Mouse (Mus musculus): ENCODE data around the gene Pipox.

The Pipox gene

GRCm38 (mm10) chr11:77893787-77894718, at the start of gene Pipox:
Gene Pipox, minus strand, starts transcription at chr11:77894096.
- no peak for DNase-seq (ENCODE audit: low read depth)

DNA sequence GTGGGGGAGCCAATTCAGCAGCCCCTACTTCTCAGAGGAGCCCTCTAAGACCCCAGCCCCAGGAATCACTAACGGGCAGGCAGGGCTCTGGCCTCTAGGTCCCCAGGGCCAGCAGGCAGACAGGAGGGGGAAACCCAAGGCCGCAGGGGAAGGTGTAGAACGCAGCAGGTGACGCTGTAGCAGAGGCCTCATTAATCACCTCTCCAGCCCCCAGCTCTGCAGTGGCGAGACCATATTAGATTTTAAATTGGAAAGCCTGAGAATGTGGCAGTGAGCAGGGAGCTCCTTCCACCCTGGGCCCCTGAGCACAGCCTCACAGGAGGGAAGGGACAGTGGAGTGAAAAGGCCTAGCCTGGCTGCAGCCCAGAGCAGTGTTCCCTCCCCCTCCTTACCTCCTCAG, 48.3 kb upstream of the Pipox start:
- no peak for DNase-seq (ENCODE audit: low read depth)

GRCm38 (mm10) chr11:77937649-77938410, 43.9 kb upstream of the Pipox start:
- no peak for DNase-seq (ENCODE audit: low read depth)

GRCm38 (mm10) chr11:77936846-77937245, 43.0 kb upstream of the Pipox start:
- DNase-seq (ENCODE audit: low read depth), result no peak

- DNase-seq (ENCODE audit: low read depth), result no peak
These were observed 40.8 kb upstream of the Pipox start for GRCm38 (mm10) chr11:77934568-77935311.

- DNase-seq (ENCODE audit: low read depth), result no peak
These were observed 40.2 kb upstream of the Pipox start for GRCm38 (mm10) chr11:77934111-77934521.

DNA sequence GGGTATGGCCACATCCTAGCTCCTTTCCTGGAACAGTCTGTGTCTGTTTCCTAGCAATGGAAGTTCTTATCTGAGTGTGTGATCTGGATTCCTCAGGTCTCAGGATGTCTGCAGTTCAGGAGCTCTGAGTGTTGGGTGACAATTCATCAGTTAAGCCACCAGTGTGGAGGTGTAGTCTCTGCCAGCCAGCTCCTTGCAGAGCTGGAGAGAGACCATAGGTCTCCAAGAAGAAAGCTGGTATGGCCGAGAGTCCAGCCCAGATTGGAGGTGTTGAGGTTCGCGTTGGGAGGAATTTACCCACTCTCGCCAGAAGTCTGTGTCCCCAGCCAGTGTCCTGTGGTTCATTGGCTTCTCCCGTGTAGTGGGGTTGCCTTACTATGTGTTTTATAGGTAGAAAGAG, 38.7 kb upstream of the Pipox start:
- no peak for DNase-seq (ENCODE audit: low read depth)

GRCm38 (mm10) chr11:77931541-77932433, 37.9 kb upstream of the Pipox start:
- DNase-seq (ENCODE audit: low read depth), result peak; percentile 17

GRCm38 (mm10) chr11:77930751-77931540, 37.0 kb upstream of the Pipox start, which contains the start of gene Sez6:
Gene Sez6, plus strand, starts transcription at chr11:77930800.
- DNase-seq (ENCODE audit: low read depth), result peak; percentile 77

DNA sequence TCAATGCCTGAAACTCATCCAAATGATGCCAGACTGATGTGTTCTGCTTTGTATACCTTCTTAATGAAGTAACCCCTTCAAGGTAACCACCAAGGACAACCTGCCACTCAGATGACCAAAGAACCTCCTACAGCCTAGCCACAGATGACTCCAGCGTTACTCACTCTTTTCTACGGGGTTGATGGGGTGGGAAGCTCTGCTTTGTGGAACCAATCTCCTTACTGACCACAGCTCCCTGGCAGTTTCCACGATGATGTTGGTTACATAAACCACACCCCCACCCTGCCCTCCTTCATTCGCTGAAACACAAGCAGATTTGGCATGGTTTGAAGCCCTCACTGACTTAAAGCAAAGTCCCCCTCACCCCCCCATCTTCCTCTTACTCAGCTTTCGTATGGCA, 33.9 kb upstream of the Pipox start:
- DNase-seq (ENCODE audit: low read depth), result no peak

- no peak for DNase-seq (ENCODE audit: low read depth)
These were observed 32.8 kb upstream of the Pipox start for GRCm38 (mm10) chr11:77926666-77927065.

- DNase-seq (ENCODE audit: low read depth), result no peak
These were observed 32.2 kb upstream of the Pipox start for GRCm38 (mm10) chr11:77925836-77926657.

DNA sequence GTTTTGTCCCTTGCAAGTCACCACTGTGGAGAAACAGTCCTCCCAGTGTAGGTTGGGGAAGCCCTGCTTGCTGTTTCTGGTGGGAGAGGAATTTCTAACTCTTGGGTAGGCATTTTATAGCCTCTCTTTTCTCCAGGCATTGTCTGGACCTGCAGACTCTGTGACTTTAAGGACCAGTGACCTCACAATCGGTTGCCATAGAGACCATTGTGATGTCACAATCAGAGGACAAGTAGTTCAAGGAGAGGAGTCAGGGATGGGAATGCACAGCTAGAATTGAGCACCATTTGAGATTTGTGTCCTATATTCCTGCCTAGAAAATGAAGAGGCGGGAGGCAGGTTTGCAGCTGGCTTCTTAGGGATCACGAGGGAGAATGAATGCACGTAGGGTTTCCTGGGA, 29.4 kb upstream of the Pipox start:
- no peak for DNase-seq (ENCODE audit: low read depth)

GRCm38 (mm10) chr11:77917166-77917565, 23.3 kb upstream of the Pipox start:
- DNase-seq (ENCODE audit: low read depth), result no peak

- DNase-seq (ENCODE audit: low read depth), result no peak
These were observed 22.8 kb upstream of the Pipox start for GRCm38 (mm10) chr11:77916741-77917140.

- DNase-seq (ENCODE audit: low read depth), result no peak
These were observed 20.8 kb upstream of the Pipox start for GRCm38 (mm10) chr11:77914598-77915260.

DNA sequence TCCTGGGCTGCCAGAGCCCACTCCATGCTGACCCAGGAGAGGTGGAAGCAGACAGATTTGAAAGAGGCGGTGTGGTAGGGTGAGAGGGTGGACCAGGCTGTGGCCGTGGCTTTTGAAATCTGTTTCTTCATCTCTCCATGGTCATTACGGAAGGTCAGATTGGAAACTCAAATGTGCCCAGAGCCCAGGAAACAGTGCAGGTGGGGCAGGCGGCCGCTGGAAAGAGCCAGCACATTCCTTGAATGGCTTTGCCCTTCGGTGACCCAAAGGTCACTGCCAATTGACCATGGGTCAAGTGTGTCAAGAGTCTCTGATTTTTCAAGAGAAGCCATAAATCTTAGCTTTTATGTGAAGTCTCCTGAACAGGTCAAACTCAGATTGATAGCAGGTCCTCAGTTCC, 19.6 kb upstream of the Pipox start:
- DNase-seq (ENCODE audit: low read depth), result no peak

GRCm38 (mm10) chr11:77909776-77910175, 15.9 kb upstream of the Pipox start:
- DNase-seq (ENCODE audit: low read depth), result no peak

DNA sequence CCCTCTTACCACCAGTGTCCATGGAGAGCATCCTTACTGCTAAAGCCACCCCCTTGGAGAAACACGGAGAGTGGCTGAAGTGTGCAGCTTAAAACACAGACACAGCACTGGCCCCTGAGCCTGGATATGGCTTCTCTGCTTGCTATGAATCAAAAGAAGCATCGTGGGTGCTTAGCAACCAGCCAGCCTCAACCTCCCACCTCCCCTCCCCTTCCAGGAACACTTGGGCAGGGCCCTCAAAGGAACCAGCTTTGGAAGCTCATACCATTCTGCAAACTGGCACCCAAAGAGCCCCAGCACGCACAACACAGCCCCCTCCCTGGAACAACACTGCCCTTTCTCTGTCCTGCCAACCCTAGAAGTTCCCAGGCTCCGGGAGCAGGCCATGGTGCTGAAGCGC, 15.5 kb upstream of the Pipox start:
- DNase-seq (ENCODE audit: low read depth), result no peak
